Mouse (Mus musculus) kidney, adult 8-10 months (tissue): ENCODE results near the gene Psmd1.
"Not testable (repeated sequence)": the region's sequence is repeated elsewhere in the genome, so short reads cannot be mapped to it uniquely, and the experiment has no call there.

Experiments
- DNase-seq, 2 experiments: peaks; one replicate each; pipeline ENCODE4 v3.0.0; 2022

Psmd1 gene

GRCm38 (mm10) chr1:86064271-86064991, at the start of gene Psmd1:
TSS of gene Psmd1 (plus strand) at chr1:86064387.
- peak; percentile 89 to 93 for DNase-seq

GRCm38 (mm10) chr1:86015758-86016157, 48.4 kb upstream of the Psmd1 start:
- DNase-seq = not testable (repeated sequence)

- DNase-seq = no peak
Measured at GRCm38 (mm10) chr1:86016516-86016915, 47.7 kb upstream of the Psmd1 start, which contains the start of gene Spata3. TSS of gene Spata3 (plus strand) at chr1:86016816.

GRCm38 (mm10) chr1:86018235-86019055, 45.7 kb upstream of the Psmd1 start:
- DNase-seq = peak in 1 of 2 experiments; percentile 19

GRCm38 (mm10) chr1:86021365-86021989, 42.7 kb upstream of the Psmd1 start:
- no peak for DNase-seq

GRCm38 (mm10) chr1:86032273-86032987, 31.8 kb upstream of the Psmd1 start:
- no peak for DNase-seq

- DNase-seq = no peak
Measured at GRCm38 (mm10) chr1:86038191-86038951, 25.8 kb upstream of the Psmd1 start.

GRCm38 (mm10) chr1:86040131-86040530, 24.1 kb upstream of the Psmd1 start:
- DNase-seq = no peak

GRCm38 (mm10) chr1:86040817-86041216, 23.4 kb upstream of the Psmd1 start:
- no peak for DNase-seq

- no peak for DNase-seq
Measured at GRCm38 (mm10) chr1:86045056-86045455, 19.1 kb upstream of the Psmd1 start.

GRCm38 (mm10) chr1:86045848-86046805, 18.1 kb upstream of the Psmd1 start, which contains the start of gene 2810459M11Rik:
TSS of gene 2810459M11Rik (plus strand) at chr1:86045863.
- no peak for DNase-seq

GRCm38 (mm10) chr1:86046833-86047563, 17.2 kb upstream of the Psmd1 start:
- no peak for DNase-seq

- DNase-seq = no peak
Measured at GRCm38 (mm10) chr1:86048231-86048630, 16.0 kb upstream of the Psmd1 start.

GRCm38 (mm10) chr1:86048744-86049143, 15.4 kb upstream of the Psmd1 start:
- no peak for DNase-seq

GRCm38 (mm10) chr1:86053198-86053921, 10.8 kb upstream of the Psmd1 start:
- DNase-seq = peak in 1 of 2 experiments; percentile 39

GRCm38 (mm10) chr1:86054943-86055342, 9.2 kb upstream of the Psmd1 start:
- DNase-seq = no peak

- DNase-seq = no peak
Measured at GRCm38 (mm10) chr1:86056284-86056683, 7.9 kb upstream of the Psmd1 start.

- DNase-seq = peak; percentile 96 to 98
Measured at GRCm38 (mm10) chr1:86058856-86059769, 5.1 kb upstream of the Psmd1 start.
